Mouse (Mus musculus) ovary, postnatal 14 days (tissue): ENCODE results near the gene A930018P22Rik.
"Not testable (repeated sequence)": the region's sequence is repeated elsewhere in the genome, so short reads cannot be mapped to it uniquely, and the experiment has no call there.

Source experiments
- DNase-seq: peaks from one replicate; pipeline ENCODE4 v3.0.0; 2022; ENCODE audit warnings: low spot score

Gene A930018P22Rik

DNA sequence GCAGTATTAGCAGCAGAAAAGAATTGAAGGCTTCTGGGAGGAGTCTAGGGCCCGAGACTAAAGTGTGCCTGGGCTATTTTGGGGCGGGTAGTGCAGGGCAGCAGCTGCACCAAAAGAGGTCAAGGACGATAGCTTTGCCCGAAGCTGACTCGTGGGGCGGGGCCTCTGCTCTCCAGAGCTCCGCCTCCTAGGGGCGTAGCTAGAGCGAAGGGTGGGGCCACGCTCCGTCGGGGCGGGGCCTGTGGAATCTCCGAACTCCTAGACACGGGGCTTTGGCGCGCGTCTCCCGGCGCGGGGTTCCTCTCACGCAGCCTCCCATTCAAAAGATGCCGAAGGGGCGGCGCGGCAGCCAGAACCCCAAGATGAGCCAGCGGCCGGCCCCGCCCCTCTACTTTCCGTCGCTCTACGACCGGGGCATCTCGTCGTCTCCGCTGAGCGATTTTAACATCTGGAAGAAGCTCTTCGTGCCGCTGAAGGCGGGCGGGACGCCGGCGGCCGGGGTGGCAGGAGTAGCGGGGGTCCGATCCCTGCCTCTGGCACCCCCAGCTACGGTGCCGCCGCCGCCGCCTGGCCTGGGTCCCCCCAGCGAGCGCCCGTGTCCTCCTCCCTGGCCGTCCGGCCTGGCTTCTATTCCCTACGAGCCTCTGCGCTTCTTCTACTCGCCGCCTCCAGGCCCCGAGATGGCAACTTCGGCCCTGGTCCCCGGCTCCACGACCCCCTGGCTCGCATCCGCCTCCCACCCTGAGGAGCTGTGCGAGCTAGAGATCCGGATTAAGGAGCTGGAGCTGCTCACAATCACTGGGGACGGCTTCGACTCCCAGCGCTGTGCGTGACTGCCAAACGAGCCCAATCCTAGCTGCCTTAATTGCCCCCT is at the start of gene A930018P22Rik:
A930018P22Rik (plus strand) TSS at position 265 of the 874 bp plus-strand sequence.
- DNase-seq: peak; percentile 80

DNA sequence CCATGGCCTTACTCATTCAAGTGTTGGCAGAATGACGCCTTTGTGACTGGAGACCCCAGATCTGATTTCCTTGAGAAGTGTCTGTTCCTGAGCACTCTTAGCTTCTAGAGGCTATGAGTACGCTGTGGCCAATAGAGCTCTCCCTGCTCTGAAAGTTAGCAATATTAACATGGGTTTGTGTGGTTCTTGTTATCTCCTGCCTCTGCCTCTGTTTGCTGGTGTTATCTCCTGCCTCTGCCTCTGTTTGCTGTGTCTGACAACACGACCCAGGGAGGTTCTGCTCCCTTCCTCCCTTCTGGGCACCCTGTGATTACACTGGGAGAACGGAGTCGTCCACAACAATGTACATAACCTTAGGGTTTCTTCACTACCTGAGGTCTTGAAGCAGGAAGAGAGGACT is 44.3 kb upstream of the A930018P22Rik start:
- not testable (repeated sequence) for DNase-seq

DNA sequence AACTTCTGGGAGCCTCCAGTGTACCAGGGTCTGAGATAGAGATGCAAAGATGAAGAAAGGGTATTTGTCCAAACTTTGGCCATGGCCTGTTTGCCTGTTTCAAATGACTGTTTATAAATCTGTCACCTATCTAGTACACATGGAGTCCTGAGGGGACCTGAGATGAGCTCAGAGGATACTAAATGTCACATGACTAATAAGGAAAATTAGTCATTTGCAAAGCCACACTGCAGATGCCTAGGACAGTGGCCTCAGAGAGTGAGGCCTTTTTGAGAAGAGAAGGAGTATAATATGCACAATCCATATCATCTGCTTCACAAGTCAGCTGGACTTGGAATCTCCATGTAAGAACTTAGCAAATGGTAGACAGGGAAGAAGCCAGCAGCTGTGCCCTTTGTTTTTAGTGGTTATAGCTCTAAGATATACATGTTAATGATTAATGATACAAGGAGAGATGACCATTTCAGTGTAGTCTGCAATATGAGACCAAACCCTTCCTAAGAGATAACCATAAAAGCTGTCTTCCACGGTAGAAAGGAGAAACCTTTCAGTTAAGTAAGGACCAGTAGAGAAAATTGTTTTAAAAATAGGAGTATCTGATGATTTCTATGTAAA is 41.0 kb upstream of the A930018P22Rik start:
- DNase-seq: not testable (repeated sequence)

DNA sequence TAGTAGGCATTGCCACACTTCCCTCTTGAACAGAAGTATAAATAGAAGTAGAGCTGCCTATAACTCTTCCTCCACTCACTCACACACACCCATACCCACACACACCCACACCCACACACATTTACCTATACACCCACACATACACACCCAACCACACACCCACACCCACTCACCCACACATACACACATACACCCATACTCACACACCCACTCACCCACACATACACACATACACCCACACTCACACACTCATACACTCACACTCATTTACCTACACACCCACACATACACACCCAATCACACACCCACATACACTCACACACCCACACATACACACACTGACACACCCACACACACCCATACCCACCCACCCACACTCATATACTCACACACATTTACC is 40.1 kb upstream of the A930018P22Rik start:
- DNase-seq: no peak

DNA sequence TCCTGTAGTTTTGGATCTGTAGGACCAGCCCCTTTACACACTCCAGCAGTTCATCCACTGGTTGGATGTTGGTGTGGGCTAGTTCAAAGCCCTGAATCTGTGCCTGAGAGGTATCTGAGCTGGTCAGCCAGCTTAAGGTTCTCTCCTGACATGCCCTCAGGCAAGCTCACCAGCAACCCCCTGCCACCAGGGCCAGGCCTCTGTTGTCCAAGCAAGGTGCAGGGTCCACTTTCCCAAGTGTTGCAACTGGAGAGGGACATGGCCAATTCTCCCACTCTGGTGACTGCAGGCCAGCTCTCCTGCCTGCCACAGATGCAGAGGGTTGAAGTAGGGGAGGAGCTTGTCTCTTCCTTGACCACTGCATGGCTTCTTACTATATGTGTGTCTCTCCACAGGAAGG is 38.5 kb upstream of the A930018P22Rik start:
- not testable (repeated sequence) for DNase-seq

DNA sequence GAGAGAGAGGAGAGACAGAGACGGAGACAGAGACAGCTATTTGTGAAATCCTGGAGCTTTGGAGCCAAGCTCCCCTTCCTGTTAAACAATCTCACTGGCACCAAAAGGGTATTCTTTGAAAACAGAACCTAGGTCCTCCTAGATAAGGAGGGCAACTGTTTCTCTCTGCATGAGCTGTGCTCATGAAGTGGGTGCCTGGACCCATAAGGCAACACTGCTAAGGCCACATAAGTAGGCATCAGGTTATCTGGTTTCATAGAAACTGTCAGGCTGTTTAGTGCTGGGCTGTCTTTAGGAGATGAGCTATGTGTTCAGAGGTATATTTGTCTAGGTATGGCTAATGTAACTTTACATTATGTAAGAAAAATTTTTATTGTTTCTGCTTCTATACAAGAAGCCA is 35.0 kb upstream of the A930018P22Rik start:
- not testable (repeated sequence) for DNase-seq

DNA sequence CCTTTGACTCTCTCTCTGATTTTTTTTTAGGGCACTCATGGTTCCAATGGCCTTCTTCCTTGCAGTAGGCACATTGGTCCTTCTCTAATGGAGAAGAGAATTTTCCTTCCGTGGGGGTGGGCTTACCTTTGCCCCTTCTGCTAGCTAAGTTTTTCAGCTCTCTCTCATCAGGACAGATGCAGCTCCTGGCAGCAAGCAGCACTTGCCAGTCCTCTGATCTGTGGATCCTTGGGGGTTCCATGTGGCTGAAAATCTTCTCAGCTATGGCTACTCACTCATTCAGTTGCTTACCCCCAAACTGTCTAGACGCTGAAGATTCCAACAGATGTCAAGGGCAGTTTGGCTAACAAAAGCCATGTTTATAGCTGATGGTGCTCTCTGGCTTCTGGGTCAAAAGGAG is 29.3 kb upstream of the A930018P22Rik start:
- DNase-seq: no peak

DNA sequence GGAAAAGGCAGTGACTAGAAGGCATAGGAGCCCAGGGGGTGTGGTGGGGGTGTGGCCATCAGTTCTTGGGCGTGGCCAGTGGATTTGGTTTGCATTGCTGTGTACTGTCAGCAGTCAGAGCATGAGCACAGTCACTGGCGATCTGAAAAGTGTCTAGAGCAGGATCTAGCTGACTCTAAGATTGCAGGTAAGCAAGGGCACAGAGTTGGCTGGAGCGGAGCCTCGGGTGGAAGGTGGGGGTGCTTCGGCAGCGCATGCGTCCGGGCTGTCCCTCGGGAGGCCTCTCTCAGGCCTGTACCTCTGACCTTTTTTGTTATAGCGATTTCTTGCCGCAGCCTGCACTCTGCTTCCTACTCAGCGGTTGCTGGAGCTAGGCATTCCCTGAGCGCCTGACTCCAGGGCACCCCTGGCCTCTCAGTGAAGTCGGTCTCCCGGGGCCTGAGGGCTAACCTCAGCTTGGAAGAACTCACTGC is 26.8 kb upstream of the A930018P22Rik start, which contains the start of gene Cd59a:
Cd59a (plus strand) TSS at position 61 of the 473 bp plus-strand sequence.
- DNase-seq: peak; percentile 55

DNA sequence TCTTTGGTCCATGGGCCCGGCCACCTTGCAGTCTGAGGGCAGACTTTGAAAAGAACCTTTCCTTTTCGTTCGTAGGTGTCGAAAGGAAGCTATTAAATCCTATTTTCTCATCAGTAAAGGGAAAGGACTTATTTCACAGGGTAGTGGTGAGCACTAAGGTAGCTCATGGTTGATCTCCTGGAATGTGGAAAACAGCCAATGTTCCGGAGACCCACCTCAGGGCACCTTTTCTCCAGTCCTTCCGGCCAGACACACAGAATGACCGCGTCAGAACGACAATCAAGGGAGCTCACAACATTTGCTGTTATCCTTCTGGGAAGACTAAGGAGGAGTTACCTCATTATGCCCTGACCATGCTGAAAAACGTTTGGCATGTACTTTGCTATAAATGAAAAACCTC is 26.3 kb upstream of the A930018P22Rik start:
- DNase-seq: no peak

DNA sequence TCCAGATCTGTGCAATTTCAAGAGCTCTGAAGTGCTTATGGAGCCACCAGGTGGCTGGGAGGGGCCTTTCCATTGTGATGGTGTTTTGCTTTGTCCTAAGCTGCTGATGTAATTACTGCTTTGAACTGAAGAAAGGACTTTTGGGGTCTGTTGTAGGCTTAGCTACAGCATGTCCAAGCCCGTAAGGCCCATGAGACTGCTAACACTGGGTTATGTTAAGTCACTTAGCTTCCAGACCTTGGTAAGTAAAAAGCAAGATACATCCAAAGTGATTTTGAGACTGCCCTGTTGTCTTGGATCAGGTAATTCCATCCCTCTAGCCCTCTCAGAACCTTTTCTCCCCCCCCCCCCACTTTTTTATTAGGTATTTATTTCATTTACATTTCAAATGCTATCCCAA is 25.8 kb upstream of the A930018P22Rik start:
- not testable (repeated sequence) for DNase-seq

DNA sequence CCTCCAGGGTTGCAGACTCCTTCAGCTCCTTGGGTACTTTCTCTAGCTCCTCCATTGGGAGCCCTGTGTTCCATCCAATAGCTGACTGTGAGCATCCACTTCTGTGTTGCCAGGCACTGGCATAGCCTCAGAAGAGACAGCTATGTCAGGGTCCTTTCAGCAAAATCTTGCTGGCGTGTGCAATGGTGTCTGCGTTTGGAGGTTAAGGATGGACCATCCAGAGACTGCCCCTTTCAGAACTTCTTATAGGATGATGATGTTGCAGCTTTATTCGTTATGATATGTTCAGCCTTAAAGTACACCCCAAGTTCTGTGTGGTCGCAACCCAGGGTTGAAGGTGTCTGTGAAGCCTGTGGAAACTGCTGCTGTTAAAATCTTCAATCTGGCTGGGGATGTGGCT is 25.2 kb upstream of the A930018P22Rik start:
- not testable (repeated sequence) for DNase-seq

DNA sequence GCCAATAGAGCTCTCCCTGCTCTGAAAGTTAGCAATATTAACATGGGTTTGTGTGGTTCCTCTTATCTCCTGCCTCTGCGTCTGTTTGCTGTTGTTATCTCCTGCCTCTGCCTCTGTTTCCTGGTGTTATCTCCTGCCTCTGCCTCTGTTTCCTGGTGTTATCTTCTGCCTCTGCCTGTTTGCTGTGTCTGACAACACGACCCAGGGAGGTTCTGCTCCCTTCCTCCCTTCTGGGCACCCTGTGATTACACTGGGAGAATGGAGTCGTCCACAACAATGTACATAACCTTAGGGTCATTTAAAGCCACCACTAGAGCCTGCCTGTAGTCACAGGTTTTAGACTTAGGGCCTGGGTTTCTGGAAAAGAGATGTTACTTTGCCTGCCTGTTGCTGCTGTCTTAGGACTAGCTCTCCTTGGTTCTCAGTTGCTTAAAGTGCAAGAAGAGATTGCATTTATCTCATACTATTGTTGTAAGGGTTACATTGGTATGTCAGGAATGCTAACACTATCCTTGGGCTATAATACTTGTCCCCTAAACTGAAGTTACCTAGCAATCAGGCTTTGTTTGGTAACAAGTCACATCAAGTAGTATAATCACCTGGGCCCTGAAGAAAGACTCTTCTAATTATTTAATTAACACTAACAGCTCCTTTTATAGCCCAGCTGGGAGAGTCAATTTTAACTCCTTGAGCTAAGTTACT is 23.9 kb upstream of the A930018P22Rik start:
- no peak for DNase-seq

DNA sequence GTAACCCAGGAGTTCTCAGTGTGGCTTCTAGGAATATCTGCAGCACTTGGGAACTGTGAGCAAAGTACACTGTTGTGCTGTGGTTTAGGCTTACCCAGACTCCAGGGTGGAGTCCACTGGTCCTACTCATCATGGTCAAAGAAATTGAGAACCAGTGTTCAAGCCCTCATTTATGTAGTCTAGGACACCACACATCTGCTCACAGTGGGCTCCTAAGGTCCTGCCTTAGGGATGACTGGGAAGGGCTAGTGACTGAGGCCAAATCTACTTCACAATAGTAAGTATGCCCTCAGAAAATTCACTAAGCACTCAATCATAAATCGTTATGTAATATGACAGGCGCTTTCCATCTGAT is 23.4 kb upstream of the A930018P22Rik start:
- no peak for DNase-seq

DNA sequence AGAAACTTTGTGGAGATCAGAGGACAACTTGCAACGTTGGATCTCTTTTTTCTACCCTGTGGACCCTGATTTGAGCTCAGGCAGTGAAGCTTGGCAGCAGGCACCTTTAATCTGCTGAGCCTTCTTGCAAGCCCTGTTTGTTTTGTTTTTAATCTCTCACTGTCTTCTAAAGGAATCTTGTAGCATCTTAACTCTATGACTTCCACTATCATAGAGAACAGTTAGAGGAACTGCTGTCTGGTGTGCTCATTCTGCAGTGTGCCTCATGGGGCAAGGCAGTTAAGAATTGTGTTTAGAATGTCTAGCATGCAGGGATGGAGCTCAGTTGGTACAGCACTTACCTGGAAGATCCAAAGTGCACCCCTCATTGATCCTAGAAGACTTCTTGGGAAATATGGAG is 22.6 kb upstream of the A930018P22Rik start:
- DNase-seq: no peak

DNA sequence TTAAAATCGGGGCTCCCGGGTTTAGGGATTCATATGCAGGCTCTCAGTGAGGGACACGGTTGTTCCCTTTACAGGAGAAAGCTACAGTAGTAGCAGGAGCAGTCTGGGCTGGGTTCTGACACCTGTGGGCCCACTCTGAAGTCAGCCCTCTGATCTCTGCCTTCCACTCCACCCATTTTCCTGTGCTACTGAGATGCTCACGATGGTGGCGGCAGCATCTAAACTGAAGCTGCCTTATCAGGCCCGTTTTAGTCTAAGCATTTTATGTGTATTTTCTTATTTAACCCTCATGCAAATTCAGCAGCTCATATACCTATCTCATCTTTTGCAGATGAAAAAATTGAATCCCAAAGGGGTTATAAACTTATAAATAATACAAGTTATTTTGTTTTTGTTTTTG is 17.8 kb upstream of the A930018P22Rik start:
- no peak for DNase-seq

DNA sequence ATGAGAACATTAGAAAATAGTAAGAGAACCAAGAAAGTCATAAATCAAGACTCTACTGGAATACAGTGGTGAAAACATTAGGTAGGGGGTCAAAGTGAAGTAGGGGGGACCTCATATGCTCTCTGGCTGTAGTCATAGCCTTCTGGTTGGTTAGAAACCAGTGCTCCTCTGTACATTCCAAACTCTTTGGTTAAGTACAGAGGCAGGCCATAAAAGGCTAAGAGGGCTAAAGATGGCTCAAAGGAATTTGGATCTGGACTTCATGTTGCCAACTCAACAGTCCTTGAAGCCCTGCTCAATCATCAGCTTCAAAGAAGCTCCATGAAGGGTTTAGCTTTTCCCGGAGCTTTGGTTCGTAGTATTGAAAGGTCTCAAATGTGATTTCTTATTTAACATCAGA is 13.5 kb upstream of the A930018P22Rik start:
- DNase-seq: not testable (repeated sequence)

DNA sequence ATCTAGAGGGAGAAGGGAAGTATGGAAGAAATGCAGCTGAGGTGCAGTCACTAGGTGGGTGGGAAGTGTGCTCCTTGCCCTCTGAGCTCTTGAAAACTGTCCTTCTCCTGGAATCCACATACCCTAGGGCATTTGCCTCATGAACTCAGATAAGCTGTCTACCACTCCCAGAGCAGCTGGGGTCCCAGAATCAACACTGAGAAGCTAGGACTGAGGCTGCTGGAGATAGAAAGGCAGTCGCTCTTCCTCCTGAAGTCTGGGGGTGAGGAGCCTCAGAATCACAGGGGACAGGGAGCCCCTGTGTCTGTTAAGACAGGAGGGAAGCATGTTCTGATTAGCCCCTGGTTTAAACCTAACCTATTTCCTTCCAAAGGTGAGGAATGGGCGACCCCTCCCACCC is 13.0 kb upstream of the A930018P22Rik start:
- DNase-seq: no peak

DNA sequence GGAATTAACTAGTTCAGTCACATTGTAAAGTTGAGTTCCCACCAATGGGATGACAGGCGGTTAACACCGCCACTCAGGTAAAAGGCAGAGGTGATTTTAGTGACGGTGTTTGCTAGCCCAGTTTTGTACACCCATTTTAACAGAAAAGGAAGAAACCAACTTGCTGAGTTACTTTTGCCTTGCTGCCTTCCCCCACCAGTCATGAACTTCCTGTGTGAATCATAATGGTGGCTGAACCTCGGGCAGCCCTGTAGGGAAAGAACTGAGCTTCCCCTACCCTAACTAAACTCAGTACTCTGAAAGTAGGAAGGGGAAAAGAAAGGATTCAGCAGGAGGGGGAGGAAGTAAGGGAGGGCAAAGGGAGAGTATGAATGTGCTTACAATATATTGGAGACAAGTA is 12.5 kb upstream of the A930018P22Rik start:
- no peak for DNase-seq

DNA sequence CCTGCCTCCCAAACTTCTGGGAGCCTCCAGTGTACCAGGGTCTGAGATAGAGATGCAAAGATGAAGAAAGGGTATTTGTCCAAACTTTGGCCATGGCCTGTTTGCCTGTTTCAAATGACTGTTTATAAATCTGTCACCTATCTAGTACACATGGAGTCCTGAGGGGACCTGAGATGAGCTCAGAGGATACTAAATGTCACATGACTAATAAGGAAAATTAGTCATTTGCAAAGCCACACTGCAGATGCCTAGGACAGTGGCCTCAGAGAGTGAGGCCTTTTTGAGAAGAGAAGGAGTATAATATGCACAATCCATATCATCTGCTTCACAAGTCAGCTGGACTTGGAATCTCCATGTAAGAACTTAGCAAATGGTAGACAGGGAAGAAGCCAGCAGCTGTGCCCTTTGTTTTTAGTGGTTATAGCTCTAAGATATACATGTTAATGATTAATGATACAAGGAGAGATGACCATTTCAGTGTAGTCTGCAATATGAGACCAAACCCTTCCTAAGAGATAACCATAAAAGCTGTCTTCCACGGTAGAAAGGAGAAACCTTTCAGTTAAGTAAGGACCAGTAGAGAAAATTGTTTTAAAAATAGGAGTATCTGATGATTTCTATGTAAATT is 11.3 kb upstream of the A930018P22Rik start:
- not testable (repeated sequence) for DNase-seq

DNA sequence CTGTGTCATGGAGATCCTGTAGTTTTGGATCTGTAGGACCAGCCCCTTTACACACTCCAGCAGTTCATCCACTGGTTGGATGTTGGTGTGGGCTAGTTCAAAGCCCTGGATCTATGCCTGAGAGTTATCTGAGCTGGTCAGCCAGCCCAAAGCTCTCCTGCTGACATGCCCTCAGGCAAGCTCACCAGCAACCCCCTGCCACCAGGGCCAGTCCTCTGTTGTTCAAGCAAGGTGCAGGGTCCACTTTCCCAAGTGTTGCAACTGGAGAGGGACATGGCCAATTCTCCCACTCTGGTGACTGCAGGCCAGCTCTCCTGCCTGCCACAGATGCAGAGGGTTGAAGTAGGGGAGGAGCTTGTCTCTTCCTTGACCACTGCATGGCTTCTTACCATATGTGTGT is 9.0 kb upstream of the A930018P22Rik start:
- DNase-seq: not testable (repeated sequence)

DNA sequence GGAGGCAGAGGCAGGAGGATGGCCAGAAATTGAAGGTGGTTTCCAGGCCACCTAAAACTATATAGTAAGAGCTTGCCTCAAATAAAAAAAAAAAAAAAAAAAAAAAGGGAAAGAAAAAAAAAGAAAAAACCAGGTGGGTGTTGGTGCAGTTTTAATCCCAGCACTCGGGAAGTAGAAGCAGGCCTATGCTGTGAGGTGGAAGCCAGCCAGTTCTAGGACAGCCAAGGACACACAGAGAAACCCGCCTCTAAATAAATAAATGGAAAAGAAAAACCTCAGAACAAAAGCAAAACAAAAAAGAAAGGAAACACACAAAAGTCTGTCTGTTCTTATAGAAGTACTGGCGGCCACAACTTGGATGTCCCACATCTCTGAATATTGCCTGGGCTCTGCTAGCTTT is 7.7 kb upstream of the A930018P22Rik start:
- no peak for DNase-seq

DNA sequence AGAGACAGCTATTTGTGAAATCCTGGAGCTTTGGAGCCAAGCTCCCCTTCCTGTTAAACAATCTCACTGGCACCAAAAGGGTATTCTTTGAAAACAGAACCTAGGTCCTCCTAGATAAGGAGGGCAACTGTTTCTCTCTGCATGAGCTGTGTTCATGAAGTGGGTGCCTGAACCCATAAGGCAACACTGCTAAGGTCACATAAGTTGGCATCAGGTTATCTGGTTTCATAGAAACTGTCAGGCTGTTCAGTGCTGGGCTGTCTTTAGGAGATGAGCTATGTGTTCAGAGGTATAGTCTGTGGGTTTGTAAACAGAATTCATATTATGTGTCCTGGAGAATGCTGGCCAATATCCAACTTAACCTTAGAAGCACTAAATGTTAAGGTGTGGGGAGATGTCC is 5.4 kb upstream of the A930018P22Rik start:
- DNase-seq: not testable (repeated sequence)
